Mouse (Mus musculus) thymus, postnatal 10 days (tissue): ENCODE measurements at regions not wholly inside any gene's neighbourhood (a gene's known extent, or its start where the extent isn't known, plus 50 kb on each side); places are given as distances from the start of the nearest gene placed in this dataset.
"Not testable (repeated sequence)": the region's sequence is repeated elsewhere in the genome, so short reads cannot be mapped to it uniquely, and the experiment has no call there.

Experiments
- DNase-seq, 2 experiments: peaks; one replicate each; pipeline ENCODE4 v3.0.0; 2021; ENCODE audit warnings: low spot score in 2 of 2

DNA sequence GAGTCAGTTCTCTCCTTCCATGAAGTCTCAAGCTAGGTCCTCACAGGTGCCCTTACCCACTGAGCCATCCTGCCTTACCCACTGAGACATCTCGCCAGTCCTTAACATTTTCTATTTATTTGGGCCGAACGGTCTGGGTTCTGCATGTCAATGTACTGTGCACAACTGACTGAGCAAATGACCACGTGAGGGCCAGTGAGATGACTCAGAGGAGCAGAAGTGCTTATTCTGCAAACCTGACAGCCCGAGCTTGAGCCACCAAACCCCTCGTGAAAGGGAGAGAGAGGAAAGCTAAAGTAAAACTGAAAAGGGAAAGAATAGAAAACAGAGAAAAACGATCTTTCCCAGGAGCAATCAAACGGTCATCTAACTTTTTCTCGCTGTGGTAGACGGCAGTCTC is 52.2 kb upstream of the Nmd3 start:
- DNase-seq = no peak

DNA sequence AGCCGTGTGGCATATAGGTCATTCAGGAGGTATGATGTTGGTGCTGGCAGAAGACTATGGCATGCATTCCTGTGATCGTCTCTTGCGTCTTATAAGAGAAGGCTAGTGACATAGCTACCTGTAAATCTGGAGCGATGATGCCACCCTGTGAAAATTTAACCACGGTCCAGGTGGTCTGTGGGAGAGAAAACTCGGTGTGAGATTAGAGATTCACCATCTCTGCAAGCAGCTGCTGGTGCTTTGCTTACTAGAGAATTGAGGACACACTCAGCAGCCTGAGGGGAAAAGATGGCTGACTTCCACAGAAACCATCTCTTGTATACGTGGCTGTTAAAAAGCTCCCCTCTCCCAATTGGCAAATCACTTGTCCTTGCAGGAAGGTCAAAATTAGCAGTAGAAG is 54.0 kb upstream of the Nmd3 start:
- DNase-seq = no peak

DNA sequence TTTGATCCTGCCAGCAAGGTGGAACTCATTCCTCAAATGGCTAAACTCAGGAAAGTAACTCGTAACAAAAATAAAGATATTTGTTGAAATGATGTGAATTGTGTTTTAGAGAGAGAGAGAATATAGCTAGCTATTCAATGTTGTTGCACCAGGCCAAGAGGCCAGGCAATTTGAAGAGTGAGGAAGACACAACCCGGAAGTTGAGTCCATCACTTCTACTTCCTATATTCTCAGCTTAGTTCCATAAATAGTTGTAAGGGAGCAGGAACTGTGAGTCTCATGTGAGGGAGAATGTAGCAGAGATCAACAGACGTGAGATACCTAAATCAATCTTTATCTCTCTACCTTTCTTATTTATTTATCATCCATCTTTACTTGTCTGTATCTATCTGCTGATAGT is 54.4 kb upstream of the Nmd3 start:
- no peak for DNase-seq

DNA sequence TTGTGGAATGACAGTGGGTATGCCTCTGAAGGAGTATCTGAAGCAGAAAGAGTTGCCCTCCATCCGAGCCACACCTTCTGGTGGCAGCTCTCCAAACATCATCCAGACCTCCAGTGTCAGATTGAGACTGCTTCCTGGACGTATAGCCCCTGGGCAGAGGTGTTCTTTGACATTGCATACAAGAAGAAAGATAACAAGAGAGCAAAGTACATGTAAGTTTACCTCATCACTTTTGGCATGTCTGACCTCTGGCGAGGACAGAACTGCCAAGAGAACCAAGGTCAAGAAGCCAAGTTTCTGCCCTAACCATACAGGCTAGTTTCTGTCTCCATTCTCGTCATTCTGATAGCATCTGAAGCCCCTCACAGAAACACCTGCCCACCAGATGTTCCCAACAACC is 57.5 kb upstream of the Nmd3 start:
- no peak for DNase-seq

DNA sequence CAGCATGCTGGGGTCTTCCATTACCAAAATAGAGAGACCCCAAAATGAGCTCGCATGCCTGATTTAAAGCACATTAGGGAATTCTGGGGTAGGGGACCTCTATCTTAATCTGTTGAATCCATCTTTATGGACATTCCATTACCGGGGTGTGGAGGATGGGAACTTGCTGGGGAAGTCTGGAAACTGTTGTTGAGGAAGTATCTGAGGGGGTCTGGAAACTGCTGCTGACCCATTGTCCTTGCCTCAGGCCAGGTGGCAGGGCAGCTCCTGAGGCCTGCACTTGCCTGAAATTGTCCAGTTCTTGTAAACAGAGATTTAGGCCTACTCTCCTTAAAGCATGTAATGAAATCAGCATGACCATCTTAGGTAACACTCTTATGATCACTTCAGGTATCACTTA is 59.4 kb upstream of the B3galnt1 start:
- no peak for DNase-seq

DNA sequence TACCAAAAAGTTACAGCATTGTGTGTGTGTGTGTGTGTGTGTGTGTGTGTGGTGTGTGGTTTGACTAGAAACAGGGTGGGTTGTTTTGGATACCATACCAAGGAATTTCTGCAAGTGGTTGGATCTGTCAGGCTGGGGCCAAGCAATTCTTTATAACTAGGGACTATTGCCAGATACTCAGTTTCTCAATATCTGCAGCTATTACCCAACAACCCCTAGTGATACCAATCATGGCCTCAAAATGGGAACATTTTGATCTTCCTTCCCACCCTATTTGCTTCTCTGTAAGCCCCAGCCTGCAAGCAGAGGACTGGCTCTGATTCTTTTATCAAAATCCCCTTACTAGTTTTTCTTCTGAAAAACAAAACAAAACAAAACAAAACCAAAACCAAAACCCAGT is 58.8 kb upstream of the B3galnt1 start:
- no peak for DNase-seq

DNA sequence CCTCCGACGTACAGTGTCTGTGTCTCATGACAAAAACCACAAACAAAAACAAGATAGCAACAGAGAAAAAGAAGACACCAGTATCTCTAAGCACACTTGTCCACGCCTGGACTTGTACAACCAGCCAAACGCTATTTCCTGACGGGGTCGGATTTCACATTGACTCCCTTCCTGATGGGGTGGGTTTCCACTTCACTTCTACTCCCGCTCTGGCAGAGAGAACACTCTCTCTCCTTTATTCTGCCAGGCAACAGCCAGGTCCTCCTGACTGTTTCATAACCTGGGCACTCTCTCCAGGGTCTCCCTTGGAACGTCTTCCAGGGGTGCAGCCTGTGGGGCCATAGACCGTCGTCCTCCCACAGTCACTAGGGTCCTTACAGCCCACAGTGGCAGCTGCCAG is 56.9 kb upstream of the B3galnt1 start:
- not testable (repeated sequence) for DNase-seq

DNA sequence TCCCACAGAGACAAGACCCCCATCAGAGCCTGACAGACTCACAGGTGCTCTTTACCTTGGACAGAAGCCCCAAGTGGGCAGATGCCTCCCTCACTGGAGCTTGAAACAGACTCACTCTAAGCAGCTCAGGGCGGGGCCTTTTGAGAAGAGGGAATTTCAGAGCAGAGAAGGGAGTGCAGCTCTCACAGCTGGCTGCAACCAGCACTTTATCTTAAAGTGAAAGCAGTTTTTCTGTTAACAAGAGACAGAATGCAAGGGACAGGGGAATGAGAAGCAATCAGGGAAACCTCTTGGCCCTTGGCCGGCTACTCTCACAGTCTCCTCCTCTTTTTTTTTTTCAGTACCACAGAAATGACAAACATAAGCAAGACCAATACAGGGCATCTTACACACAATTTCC is 56.2 kb upstream of the B3galnt1 start:
- peak; percentile 5 to 21 for DNase-seq

DNA sequence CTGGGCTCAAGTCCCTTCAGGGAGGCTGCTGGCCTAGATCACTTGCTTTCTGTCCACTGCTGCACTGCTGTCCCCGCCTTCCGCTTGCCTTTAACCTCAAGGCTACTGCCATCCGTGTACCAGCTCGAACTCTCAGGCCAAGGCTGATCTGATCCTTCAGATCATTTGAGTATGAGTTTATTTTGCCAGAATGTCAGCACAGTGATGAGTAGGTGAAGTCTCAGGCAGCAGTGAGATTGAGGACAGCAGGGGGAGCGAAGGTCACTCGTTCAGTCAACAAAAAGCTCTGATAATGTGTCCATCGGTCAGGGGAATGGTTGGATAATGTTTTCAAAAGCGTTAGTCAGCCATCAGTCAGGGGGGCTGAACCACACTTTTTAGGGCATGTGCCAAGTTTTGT is 54.6 kb upstream of the B3galnt1 start:
- DNase-seq = not testable (repeated sequence)

DNA sequence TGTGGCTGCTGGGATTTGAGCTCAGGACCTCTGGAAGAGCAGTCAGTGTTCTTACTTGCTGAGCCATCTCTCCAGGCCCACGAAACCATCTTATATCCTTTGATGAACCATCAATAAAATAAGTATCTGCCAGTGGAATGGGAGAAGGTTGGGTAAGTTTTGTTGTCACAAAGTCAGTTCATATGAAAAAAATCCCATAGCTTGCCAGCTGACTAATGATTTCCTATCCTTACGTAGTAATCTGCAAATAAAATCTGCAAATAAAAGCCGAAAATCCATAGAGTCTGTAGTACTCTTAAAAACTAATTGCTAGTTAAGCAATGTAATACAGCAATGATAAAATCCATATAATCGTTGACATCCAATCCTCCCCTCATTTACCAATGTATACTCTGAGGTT is 50.8 kb upstream of the B3galnt1 start:
- DNase-seq = no peak
